Mouse (Mus musculus): ENCODE results near the gene Zfp609.

GRCm38 (mm10) chr9:65680938-65681633 lies 146.3 kb downstream of the Zfp609 start:
- TF ChIP-seq CTCF (IDR thresholded peaks at IDR 0.05; ENCODE audit: control insufficient read depth, insufficient read depth, insufficient replicate concordance, low read depth, low read length): no peak
- no peak for TF ChIP-seq POLR2A (IDR thresholded peaks at IDR 0.05; ENCODE audit: control insufficient read depth, low read depth, low read length)

Measured in testis, adult 2 months (tissue).